Mouse (Mus musculus): ENCODE measurements around the gene Tmod1. TPM values are rescaled to one million over a fixed set of nuclear protein-coding genes. Genes with fewer than 3 reads are reported as not detected.

Gene Tmod1
- total RNA-seq (2015) (0.13 and 0.23 TPM in 2 replicates), total RNA-seq (2017) (0.26 and 0.69 TPM in 2 replicates)

DNA sequence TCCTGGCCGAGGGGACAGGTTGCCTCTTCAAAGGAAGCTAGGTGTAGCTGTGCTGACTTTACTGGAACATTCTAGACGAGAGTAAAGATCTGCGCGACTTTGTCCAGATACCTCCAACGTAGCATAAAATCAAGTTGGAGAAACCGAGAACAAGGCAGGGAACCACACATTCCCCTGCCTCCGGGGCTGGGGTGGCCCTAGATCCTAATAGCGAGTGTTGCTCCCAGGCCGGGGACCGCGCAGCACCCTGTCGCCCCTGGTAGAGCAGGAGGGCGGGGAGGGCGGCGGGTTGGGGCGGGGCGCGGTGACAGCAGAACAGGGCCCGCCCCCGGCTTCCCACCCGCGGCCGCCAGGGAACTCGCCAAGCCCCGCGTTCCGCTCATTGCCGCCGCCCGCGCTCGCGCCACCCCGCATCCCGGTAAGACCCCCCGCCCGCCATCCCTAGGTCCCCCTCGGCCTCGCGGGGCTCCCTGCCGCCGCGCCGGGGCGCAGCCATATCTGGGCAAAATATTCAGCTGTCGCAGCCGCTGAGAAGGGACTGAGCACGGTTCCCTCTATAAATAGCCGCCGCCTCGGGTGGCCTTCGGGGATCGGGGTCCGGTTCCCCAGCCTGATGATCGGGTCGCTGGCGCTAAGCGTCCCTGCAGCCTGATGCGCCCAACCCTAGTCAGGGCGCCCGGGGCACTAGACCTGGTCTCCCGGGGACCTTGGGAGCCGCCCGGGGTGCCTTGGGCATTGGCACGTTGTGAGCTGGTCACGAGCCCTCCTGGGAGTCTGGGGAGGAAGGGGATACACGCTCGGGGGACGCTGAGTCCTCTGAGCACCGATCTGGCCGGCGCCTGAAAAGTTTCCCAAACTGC lies at the start of gene Tmod1:
TSS of gene Tmod1 (plus strand) at position 44 of the 860 bp plus-strand sequence.
- peak; percentile 56 for ATAC-seq (ENCODE audit: poor library complexity, severe bottlenecking)

DNA sequence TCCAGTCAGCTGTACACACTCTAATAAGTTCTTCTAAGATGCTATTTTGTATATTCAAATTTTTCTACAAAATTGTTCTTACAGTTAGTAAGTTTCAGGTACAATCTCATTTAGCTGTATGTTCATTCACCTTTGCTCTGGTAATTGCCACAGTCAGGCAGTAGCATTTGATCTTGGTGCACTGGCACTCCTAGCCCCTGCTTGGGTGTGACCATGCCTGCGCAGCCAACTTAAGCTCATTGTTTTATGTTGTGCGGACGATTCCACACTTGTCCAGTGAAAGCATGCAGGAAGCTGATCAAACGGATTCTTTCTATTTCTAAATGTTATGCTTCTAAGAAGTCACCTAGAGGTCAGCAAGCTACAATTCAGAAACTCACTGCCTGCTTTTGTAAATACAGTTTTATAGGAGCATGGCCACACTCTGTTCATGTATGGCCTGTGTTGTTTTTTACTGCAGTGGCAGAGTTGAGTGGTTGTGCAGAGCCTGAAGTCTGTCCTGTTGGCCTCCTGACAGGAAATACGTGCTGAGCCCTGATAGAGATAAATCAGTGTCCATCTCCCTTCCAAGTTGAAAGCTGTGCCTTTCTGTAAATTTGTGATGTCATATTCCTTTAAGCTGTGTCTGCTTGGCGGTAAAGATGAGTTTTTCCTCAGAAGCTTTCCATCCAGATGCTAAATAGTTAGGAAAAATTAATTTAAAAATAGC lies 48.2 kb upstream of the Tmod1 start:
- ATAC-seq (ENCODE audit: poor library complexity, severe bottlenecking) = no peak

DNA sequence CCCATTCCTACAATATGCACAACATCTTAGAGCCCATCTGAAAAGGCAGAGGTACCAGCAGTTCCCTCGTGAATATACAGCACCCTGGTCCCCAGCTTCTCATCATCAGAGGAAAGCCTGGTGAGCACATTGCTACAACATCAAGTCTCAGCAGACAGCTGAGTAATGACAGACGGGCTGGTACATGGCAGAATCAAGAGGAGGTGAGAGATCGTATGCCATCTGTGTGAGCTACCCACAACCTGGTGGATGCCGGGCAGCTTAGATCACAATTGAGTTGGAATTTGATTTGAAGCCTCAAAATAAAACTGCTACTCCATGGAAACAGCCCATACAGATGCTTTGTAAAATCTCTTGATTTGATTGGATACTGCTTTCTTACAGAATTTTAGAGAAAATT lies 40.2 kb upstream of the Tmod1 start:
- no peak for ATAC-seq (ENCODE audit: poor library complexity, severe bottlenecking)

DNA sequence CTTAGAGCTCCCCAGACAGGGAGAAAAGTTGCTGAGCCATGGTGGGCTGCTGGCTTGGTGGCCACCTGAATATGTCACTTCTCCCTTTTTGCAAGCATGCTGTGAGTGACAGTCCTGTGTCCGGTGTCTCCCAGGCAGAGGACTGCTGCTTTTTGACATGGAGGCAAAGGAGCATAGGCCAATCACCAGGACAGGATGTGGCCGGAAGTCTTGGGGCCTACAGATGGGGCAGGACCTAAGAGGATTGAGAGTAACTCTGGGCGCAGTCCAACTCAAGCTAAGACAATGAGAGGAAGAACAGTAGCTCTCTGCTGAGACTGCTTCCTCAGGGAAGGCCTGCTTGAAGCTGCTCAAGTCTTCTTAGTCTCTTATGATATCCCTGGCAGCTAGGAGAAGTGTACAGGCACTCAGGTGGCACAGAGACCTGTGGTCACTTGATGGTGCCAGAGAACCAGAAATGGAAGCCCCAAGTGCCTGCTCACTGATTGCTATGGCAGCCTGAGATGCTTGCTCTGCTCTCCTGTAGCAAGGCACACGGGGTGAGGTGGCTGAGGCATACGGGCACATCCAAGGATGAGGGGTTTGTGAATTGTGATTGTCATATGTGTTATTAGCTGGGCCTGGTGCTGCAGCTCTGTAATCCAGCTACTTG lies 30.5 kb upstream of the Tmod1 start:
- no peak for ATAC-seq (ENCODE audit: poor library complexity, severe bottlenecking)

DNA sequence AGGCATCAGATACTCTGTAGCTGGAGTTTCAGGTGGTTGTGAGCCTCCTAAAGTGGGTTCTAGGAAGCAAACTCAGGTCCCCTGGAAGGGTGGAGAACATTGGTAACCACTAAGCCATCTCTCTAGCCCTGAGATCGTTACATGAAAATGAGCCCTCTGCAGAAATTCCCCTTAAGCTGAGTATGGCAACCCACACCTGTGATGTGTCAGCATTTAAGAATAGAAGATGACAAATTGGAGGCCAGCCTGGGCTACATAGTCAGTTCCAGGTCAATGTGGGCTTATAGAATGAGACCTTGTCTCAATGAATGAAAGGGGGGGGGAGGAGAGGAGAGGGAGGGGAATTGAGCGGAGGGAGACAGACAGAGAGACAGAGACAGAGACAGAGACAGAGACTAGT lies 27.0 kb upstream of the Tmod1 start:
- no peak for ATAC-seq (ENCODE audit: poor library complexity, severe bottlenecking)

DNA sequence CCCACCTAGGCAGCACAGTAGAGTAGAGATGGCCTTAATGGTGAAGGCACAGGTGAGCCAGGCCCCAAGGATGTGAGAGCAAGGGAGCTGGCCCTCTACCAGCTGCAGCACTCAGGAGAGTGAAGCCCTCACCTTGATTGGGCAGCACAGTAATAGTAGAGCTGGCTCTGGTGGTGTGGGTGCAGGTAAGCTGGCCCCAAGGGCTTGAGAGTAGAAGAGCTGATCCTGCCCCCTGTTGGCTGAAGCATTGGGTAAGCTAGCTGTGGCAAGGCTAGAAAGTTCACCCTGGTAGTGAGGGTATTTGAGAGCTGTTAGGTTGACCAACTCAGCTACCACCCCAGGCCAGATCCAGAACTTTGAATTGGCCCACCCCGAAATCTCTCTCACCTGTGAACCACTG lies 23.1 kb upstream of the Tmod1 start:
- no peak for ATAC-seq (ENCODE audit: poor library complexity, severe bottlenecking)

DNA sequence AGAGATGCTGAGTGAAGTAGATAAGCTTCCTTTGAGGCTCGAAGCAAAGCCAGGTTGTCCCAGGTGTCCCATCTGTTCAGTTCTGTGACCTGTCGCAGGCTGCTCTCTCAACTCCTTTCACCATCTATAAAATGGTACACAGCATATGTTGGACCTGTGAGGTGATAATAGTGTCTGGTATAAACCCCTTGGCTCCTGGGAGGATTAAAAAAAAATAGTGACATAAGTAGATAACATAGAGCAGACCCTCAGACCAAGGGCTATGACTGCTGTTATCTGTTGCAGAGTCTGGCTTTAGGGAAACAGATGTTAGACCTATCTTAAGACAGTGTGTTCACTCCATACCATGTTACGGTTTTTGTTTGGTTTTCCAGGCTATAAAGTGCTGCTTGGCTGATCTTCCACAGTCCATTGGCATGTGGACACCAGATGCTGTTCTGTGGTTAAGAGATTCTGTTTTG lies 15.7 kb upstream of the Tmod1 start:
- ATAC-seq (ENCODE audit: poor library complexity, severe bottlenecking) = no peak

DNA sequence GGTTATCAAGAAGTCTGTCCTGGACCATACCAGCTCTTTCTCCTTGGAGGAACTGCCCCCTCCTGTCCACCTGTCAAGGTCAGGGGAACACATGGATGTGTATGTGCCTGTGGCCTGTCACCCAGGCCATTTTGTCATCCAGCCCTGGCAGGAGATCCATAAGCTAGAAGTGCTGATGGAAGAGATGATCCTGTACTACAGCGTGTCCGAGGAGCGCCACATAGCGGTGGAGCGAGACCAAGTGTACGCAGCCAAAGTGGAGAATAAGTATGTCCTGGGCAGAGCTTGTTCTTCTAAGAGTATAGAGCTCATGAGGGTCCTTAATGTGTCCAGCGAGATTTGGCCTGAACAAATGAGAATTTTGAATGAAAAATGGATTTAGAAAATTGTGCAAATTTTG lies 12.8 kb upstream of the Tmod1 start:
- no peak for ATAC-seq (ENCODE audit: poor library complexity, severe bottlenecking)

DNA sequence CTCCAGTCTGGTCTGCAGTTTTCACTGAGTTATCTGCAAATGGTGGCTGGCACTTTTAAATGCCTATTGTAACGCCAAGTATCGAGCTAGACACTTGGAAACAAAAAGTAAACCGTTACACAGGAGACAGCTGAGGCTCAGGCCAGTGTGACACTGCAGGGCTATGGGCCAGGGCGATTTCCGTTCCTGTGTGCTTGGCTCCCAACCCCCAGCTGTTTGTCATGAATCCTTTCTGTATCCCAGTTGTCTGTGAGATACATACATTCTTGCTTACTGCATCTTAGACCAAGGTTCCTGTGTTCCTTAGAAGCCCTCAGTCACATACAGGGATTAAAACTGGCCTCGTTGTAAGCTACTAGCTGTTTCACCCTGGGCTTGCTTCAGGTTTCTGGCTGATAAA lies 10.5 kb upstream of the Tmod1 start:
- no peak for ATAC-seq (ENCODE audit: poor library complexity, severe bottlenecking)

DNA sequence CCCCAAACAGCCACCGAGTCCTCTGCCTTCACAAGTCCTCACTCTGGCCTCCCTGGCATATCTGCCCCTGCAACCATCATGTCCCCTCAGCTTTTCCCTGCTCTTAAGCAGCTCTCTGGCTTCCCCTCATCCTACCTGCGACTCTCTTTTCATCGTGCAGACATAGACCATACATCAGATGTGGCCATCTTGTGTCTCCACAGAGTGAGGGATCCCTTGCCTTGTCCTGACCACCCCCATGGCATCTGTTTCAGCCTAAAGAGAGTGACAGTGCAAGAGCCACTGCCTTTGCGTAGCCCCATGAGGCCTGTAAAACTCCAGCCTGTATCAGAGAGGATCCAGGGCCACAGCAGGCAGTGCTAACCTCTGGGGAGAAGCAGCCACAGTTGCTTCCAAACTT lies 10.0 kb upstream of the Tmod1 start:
- ATAC-seq (ENCODE audit: poor library complexity, severe bottlenecking) = no peak

DNA sequence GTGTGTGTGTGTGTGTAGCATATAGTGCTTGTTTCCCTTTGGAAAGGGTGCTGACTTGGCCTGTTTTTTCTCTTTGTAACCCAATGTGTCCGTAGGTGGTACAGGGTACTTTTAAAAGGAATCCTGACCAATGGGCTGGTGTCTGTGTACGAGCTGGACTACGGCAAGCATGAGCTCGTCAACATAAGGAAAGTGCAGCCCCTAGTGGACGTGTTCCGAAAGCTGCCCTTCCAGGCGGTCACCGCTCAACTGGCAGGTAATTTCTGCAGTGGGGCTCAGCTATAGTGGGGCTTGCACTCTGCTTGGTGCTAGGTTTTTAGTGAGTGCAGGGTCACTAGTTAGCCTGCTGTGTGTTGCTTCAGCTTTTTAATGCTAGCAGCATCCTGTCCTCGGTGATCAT lies 9.2 kb upstream of the Tmod1 start:
- ATAC-seq (ENCODE audit: poor library complexity, severe bottlenecking) = no peak

DNA sequence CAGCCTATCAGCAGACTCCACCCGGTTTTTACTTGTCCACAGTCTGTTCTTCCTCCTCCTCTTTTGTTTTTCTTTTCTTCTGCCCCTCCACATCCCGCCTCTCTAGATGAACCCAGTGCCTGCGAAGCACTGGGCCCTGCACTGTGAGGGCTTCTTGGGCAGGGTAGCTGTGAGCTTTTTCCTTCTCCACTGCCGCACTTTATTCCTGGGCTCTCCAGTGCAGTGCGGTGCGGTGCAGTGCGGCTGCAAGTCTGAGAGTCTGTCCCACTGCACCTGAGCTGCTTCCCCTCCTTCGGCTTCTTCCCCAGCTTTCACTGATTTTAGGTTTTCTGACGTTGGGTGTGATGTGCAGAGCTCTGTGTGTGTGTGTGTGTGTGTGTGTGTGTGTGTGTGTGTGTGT lies 6.3 kb upstream of the Tmod1 start:
- no peak for ATAC-seq (ENCODE audit: poor library complexity, severe bottlenecking)

DNA sequence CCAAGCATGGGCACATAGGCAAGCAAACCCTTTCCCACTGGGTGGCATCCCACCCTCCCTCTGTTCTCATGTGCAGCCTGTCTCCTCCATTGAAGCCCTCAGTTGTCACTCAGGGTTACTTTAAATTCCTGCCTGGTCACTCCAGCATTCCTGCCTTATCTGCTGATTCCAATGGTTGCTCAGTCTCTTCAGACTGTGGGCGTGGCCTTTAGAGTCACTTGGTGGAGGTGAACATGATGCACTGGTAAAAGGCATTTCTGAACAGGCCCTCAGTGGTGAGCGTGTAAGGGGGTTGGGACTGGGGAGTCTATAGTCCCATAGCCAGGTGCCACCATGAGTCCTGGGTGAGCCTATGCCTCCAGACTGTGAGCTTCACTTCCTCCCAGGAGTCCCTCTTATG lies 5.5 kb upstream of the Tmod1 start:
- no peak for ATAC-seq (ENCODE audit: poor library complexity, severe bottlenecking)

DNA sequence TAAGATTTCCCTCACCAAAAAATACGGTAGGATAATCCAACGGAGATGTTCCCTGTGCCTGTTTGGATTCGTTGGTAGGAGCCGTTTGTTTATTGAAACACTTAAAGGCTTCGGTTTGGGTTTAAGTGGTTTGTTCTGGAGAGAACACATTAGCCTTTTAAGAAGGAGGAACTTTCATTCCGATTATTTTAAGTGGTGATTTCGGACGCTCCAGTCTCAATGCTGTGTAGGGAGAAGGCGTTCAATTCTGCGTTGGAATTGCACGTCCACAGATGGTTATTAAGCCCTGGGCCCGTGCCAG lies 194 bp upstream of the Tmod1 start:
- ATAC-seq (ENCODE audit: poor library complexity, severe bottlenecking) = no peak

DNA sequence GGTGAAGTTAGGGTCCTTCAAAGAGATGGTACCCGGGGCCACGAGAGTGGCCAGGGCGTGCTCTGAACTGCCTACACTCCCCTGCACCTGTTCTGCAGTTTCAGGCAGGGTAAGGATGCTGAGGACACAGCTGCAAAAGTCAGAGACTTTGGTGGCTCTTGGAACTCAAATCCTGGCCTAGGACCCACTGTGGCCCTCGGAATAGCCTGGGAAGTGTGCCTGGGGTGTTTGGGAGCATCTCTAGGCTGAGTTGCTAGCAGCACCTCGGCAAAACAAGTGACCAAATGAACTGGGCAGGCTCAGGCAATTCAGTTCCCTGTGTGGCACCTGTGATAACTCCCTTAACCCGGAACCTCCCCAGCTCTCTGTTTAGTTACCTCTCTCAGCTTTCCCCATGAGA lies 1.2 kb downstream of the Tmod1 start:
- no peak for ATAC-seq (ENCODE audit: poor library complexity, severe bottlenecking)

DNA sequence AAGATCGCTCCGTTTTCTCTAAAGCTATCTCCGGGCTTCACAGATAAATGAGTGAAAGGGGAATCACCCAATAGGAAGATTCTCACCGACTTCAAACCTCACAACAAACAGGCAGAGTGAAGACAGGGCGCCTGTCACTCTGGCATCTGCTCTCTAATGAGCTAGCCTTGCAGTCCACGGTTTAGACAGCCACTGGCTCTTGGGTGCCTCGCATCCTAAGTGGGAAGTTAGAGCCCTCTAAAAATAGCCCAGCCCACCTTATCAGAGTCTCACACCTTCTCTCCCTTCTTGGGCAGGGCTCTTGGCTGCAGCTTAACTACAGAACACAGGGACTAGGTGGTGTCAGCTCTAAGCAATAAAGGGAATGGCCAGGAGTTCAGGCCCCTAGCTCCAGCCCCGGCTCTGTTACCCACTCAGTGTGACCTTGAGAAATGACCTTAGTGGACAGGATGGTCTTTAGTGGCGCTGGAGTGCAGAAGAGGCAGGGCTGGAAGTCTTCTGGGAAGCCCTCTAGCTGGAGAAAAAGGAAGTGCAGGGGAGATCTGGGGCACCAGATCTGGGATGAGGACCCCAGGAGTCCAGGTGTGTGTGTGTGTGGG lies 2.0 kb downstream of the Tmod1 start:
- peak; percentile 41 for ATAC-seq (ENCODE audit: poor library complexity, severe bottlenecking)

DNA sequence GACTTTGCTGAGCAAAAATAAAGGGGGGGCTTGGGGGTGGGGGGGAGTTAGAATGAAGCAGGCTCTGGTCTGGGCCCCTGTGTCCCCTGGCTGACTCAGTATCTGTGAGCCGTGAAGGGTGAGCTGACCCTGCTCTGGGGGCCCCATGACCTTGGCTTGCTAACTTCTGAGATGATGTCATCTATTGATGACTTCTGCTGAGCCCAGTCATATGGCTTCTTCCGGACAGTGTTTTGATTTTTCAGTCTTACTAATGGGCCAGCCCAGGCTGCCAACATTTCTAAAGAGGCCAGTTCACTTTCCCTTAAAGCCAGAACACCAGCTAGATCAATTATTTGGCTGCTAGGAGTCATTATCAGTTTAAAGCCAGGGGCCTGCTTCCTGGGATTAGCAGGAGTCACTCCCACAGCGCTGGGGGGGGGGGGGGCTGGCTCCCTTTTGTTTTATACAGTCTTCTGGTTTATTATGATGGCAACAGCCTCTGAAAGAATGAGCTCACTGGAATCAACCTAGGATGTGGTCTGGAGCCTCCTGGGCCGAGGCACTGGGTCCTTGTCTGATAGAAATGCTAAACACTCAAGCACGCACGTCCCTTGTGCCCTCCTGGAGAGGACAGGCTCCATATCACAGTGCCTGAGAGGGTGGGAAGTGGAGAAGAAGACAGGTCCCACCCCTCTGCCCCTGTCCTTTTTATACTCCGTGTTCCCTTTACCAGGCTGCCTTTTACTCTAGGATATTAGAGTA lies 3.2 kb downstream of the Tmod1 start:
- ATAC-seq (ENCODE audit: poor library complexity, severe bottlenecking) = no peak

DNA sequence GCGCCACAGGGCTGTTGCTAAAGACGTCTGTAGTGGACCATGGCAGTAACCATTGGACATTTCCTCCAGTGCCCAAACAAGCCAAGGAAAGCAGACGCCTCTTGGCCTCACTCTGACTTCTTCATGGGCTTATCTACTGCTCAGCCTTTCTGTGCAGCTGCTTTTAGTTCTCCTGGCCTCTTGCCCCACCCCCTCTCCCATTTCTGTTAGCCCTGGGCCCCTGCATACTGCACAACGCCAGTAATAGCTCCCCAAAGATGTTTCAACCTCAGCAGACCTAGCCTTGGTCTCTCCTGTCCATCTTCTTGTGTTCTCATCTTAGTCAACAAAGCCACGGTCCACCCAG lies 3.7 kb downstream of the Tmod1 start:
- no peak for ATAC-seq (ENCODE audit: poor library complexity, severe bottlenecking)

DNA sequence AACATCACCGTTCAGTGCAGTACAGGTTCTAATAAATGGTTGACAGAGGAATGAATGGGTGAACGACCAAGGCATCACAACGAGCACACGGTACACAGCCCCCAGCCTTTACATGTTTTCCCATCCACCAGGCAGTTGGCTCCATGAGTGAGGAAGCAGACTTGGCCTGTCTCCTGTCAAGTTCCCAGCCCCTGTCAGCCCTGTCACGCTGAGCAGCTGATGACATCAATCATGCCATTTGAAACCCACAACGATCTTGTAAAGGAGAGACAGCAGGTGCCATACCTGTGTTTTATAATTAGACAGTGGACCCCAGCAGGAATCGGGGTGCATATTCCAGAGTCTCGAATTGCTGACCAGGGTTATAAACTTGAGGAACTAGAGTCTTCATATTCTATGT lies 4.6 kb downstream of the Tmod1 start:
- no peak for ATAC-seq (ENCODE audit: poor library complexity, severe bottlenecking)

DNA sequence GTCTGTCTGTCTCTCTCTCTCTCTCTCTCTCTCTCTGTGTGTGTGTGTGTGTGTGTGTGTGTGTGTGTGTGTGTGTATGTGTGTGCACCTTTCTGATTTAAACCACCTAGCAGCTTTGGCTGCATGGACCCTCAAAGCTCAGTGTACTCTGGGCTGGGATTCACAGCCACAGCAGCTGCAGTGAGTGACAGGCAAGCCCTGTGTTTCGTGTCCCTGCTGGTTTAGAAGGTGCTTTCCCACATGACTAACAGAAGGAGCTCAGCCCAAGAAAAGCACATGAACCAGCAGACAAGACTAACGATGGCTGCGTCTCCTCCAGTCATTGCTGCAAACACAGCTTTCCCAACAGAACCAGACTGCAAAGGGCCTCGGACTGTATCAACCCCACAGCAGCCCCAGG lies 9.2 kb downstream of the Tmod1 start:
- ATAC-seq (ENCODE audit: poor library complexity, severe bottlenecking) = no peak

DNA sequence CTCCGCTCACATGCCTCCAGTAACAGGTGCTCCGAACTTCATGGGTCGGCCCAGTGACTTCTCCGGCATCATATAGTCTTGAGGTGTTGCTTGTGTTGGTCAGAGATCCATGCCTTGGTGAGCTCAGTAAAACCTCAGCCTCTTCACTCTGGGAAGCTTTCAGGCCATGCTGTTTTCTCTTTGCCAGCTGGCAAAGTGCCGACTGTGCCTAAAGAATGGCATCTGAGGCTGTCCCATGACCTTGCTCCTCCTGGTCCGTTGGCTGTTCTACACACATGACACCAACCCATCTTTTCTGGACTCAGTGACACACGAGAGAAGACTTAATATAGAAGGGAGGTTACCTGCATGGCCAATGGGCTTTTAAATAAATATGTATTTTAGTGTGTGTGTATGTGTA lies 9.7 kb downstream of the Tmod1 start:
- no peak for ATAC-seq (ENCODE audit: poor library complexity, severe bottlenecking)

Data from megakaryocyte, adult 5-6 weeks (primary cell).